Mouse (Mus musculus) lung, adult 18-20 months (tissue): ENCODE results near the gene Etv1.
A peak's percentile ranks its signal among the peaks of the same experiment; 100 is the strongest.
"Not testable (repeated sequence)": the region's sequence is repeated elsewhere in the genome, so short reads cannot be mapped to it uniquely, and the experiment has no call there.

Experiments
- DNase-seq, 2 experiments: peaks; one replicate each; pipeline ENCODE4 v3.0.0; 2022; ENCODE audit warnings: mixed read lengths in 2 of 2

The Etv1 gene

DNA sequence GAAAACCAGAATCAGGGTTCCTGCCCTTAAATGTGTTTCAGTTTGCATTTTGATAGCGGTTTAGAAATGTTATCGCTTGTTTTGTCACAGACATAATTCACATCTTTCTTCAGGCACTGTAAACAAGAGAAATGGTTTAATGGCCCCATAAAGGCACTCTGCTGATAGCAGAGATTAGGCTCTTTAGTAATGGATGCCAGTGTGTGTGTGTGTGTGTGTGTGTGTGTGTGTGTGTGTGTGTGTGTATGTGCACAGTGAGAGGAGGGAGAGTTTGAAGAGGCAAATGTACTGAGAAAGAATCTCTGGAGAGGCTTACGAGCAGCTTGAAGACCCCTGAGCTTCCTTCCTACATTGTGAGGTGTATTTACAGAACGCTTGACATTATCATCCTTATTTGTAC is 41.5 kb downstream of the Etv1 start:
- DNase-seq = no peak

DNA sequence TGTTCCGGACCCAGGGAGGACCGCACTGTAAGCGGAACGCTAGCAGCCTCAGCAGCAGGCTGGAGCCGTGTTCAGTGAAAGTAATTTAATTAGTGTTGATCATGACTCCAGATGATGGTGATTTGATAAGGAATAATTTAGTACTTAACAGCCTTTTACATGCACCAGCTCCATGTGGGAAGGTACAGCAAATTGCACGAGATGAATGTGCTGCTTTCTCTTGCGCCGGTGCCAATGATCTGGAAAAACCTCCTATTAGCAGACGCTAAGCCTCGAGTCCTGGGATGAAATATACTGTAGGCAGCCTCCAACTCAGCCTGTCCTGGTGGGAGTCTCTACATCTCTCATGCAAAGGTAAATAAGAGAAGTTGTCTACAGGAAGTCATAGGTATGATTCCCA is 45.2 kb downstream of the Etv1 start:
- DNase-seq = no peak

DNA sequence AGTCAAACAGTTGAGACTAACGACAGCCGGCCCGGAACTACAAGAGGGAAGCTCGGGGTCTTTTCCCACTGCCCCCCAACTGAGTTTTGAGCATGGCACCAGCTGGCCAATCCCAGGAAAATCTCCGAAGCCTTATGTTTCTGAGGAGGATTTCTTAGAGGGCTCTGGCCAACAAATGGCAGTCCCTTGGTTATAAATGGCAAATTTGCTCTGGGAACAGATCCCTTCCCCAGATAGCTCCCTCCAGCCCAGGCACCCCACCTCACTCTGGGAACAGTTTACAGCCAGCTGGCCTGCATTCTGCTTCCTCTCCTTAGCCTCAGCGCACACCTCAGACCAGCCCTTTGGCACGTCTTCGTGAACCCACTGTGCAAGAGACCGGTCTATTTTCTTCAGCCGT is 53.8 kb downstream of the Etv1 start:
- no peak for DNase-seq

- no peak for DNase-seq
Measured at GRCm38 (mm10) chr12:38834581-38834980, 55.4 kb downstream of the Etv1 start.

DNA sequence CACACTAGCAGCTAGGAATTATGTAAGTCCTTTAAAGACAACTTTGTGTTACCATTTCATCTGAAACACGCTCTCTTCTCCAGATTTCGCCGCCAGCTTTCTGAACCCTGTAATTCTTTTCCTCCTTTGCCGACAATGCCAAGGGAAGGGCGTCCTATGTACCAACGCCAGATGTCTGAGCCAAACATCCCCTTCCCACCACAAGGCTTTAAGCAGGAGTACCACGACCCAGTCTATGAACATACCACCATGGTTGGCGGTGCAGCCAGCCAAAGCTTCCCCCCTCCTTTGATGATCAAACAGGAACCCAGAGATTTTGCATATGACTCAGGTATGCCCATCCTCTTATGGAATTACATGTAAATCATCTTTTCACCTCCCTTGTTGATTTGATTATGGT is 55.8 kb downstream of the Etv1 start:
- not testable (repeated sequence) for DNase-seq

- peak in 1 of 2 experiments; percentile 4 for DNase-seq
Measured at GRCm38 (mm10) chr12:38843801-38844295, 64.7 kb downstream of the Etv1 start.

- no peak for DNase-seq
Measured at GRCm38 (mm10) chr12:38847500-38848261, 68.5 kb downstream of the Etv1 start.

DNA sequence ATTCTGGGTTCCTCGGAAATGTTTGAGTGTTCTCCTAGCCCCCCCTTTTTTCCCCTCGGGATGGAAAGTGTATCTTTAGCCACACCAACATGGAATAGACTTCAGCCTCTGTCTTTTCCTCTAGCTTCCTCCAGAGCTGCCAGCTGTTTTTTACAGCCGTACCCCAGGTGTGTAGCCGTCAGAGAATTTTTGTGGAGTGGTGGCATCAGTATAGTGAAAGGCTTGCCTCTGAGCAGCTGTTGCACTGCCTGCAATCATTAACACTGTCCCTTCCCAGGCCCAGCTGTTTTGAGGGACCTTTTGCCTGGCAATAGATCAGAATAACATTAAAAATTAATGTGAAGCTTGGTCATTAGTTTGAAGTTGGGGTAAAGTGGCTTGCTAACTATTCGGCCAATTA is 70.8 kb downstream of the Etv1 start:
- DNase-seq = no peak

- DNase-seq = no peak
Measured at GRCm38 (mm10) chr12:38854274-38854673, 75.1 kb downstream of the Etv1 start.

DNA sequence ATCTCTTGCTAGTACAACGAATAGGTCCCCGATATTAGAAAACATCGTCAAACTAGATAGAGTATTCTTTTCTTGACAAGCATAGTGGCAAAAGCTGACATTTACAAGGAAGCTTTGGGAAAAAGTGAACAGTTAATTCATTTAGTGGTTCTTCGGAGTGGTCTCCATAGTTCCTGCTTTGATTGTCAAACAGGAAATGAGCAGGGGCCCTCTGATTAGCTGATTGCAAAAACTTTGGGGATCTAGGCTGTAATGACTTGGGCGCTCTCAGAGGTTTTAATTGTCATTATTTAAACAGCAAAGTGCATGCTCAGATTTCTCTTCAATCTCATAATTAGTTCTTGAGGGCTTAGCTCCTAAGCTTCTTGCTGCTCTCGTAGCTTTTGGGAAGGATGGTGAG is 75.6 kb downstream of the Etv1 start:
- DNase-seq = no peak

DNA sequence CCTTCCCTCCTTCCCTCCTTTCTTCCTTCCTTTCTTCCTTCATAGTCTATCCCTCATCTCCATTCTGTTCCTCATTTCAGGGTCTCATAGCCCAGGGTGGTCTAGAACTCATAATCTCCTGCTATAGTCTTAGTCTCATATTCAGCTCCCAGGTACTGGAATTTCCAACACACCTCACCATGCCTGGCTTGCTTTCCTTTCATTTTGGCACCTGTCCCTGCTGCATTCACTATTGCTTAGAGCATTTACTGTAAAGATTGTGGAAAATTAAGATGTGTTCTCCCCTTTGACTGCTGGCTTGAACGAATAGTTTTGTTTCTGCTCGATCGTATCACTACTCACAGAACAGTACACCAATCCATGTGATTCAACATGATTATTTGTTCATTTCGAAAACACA is 80.5 kb downstream of the Etv1 start:
- DNase-seq = no peak

DNA sequence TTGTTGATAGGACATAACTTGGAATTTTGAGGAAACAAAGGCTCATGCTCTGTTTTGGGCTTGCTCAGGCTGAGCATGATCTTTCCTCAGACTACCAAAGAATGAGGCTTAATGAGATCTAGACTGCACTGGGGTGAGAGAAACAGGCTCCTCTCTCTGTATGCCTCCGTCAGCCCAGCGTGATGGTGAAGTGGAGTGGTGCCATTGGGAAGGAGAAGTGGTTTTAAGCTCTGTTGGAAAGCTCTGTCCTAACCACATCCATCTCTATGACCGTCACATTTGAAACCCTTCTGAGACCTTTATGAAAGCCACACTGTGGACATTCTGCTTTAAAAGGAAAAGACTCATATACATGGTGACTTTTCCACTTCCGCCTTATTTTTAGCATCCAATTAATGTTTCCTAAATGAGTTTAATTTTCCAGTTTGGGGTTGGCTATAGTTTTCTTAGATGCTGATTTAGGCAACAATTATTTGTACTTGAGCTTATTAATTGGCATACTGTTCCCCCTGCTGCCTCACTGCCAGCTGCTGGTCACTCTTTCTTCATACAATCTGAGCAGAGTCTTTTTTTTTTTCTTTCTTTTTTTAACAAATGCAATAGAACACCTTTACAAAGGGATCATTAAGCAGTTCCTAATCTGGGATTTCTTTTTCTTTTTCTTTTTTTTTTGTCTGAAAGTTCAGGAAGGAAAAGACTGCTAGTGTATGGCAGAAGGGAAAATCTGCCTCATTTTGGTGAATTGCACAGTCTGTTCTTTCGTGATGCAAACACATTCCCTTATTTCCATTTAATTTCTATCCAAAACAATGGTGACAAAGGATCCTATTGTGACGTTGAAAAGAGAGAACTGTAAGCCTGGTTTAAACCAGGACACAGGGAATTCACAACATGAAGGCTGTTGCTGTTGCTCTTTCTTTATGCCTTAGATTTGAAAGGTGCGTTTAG is 81.3 kb downstream of the Etv1 start:
- no peak for DNase-seq

DNA sequence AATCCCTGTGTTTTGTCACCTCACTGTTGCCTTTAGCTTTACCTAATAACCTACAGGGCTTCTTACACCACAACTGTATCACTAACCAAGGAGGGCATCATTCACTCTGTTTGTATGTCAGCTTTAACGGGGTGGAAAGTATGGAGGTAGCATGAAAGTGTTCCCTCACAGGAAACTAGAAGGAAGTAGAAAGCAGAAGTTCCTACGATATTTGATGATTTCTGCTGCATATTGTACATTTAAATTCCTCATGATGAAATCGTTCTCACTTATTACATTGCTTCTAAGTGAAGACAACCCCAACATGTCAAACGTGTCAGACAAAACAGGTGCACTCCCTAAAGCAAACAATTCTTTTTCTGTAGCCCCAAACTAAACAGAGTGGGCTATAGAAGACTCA is 84.2 kb downstream of the Etv1 start:
- DNase-seq = no peak

DNA sequence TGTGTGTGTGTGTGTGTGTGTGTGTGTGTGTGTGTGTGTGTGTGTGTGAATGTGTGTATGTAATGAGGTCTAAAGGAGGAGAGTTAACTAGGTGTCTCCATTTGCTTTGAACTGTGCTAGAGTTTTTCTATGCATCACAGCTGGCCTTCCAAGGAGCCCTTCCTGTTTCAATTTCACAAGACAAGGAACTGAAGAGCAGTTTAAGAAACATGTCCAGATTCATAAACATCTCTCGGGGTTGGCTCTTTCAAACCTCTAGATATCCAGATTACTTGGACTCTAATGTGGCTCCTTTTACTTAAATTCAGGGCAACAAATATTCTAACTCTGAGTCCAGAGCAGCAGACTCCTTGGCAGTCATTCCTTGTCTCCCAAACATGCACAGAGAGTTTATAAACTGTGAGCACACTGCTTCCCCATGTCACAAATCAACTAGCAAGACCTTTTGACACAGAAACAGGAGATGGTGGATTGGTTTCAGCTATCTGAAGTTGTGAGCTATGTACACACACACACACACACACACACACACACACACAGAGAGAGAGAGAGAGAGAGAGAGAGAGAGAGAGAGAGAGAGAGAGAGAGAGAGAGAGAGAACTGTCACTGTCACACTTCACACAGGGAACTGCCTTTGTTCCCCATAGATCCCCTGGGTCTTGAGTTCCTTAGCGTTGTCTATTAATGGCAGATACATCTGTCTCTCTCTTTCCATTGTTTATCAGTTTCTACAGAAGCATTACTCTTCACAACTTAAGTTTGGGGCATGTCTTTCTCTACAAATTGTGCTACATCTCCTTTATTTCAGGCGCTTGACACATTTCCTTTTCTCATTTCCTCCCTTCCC is 85.0 kb downstream of the Etv1 start:
- DNase-seq = peak in 1 of 2 experiments; percentile 4

GRCm38 (mm10) chr12:38874470-38874995 is 95.4 kb downstream of the Etv1 start:
- no peak for DNase-seq

DNA sequence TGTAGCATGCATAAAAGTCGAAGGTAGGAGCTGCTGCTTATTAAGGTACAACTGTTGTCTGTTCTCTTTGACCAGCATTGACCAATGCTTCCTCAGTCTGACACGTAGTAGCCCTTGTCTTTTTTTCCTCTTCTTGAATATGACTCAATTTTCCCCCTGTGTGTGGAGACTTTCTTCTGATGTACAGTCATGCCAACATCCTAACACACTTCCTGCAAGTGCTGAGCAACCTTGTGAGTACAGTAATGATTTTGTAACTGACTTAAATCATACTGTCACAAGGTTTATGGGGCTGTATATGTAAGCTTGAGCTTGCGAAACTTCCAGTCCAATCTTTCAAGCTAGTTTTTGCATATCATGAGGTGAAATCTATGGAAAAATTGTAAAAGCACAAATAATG is 125.3 kb downstream of the Etv1 start:
- no peak for DNase-seq

DNA sequence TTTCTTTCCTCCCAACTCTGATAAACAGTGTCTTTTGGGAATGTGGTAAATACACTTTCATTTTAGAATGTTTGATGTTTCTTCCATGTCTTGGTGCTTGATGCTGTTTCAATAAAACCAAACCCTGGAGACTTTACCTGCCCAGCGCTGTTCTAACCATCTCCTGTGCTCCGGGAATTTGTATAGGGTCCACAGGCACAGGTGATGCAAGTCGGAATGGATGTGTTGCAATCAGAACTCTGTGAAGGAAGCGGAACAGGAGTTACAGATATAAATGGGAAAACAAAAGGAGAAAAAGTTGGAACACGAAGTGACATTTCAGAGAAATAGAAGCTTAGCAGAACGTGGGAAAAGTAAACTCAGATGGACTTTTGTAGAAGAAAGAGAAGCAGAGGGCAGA is 127.1 kb downstream of the Etv1 start:
- DNase-seq = peak in 1 of 2 experiments; percentile 13

DNA sequence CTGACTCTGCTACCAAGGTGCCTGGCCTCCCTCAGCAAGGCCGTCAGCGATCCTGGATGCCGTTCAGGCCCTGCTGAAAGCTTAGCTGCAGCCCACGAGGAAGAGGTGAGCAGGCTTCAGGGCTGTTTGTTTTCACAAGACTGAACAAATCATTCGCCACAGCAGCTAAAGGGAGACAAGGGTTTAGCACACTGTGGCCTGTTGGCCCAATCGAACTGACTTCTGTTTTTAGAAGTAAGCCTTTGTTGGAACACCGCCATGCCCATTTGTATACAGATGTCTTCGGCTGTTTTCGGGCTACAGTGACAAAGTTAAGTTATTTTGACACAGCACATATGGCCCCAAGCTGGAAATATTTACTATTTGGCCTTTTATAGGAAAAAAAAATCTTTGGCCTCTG is 127.6 kb downstream of the Etv1 start:
- DNase-seq = peak; percentile 24 to 43

DNA sequence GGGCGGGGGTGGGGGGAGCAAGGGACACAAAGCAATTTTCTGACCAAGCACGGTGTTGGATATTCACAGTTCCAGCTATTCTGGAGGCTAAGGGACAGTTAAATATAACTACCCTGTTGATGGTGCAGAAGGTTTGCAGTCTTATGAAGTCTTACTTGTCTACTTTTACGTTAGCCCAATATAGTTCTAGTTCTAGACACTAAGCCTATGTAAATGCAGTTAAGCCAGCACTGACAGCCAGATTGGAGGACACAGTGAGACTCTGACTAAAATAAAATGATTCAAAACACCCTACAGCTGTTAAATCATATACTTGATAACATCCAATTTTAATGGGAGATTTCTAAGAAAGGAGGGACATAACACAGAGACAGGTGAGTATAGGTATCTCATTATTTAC is 129.8 kb downstream of the Etv1 start:
- DNase-seq = no peak
